Mouse (Mus musculus): ENCODE results near the gene Nckipsd.

DNA sequence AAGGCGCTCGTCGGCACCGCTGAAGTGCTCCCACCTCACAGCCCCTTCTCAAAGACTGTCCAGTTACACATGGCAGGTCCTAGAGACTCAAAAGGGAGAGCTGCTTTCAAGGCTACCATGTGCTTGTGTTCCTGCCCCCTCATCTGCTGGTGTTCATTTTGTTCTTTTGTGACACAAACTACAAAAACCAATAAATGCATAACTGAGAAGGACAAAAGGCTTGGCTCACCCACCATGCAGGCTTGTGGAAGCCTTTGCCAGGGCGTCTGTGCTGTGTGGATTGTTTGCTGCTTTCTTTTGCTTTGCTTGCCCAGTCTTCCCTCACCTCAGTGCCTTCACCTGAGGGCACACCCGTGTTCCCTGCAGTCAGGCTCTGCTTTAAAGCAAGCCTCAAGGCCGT lies 10.7 kb upstream of the Nckipsd start:
- no peak for TF ChIP-seq GATA1 (IDR thresholded peaks at IDR 0.05; ENCODE audit: borderline replicate concordance, low read length)
- no peak for TF ChIP-seq FLI1 (IDR thresholded peaks at IDR 0.05; ENCODE audit: low read length)

Data from megakaryocyte, embryonic 14.5 days (primary cell).